Mouse (Mus musculus): ENCODE data around the gene Apeh. TPM values are rescaled to one million over a fixed set of nuclear protein-coding genes. Genes with fewer than 3 reads are reported as not detected.

Apeh gene
- total RNA-seq, 2 experiments from 2014 or later = 42.2 to 45.1 TPM

DNA sequence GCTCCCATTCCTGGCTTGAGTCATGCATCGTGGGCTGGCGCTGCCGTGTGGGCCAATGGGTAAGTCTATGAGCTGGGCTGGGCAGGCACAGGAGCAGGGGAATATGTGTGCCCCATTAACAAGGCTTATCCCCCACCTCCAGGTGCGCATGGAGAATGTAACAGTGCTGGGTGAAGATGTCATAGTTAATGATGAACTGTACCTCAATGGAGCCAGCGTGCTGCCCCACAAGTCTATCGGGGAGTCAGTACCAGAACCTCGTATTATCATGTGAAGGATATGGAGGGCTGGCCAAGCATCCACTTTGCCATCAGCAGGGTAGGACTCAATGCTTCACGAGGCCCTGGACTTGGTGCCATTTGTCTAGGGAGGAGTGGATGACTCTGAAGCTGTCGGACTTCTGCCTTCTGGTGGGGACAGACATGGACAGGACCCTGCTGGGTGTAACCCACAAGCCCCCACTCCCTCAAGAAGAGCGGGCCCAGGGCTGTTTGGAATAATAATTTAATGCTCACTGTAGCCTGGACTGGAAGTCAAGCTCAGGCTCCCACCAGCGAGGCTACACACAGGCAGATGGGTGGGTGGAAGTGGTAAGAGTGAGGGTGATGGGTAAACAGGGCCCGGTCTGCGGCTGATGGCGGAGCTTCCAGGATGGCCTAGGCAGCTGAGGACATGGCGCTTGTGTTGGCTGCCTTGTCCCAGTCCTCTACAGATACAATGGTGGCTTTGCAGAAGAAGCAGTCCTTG is 43.0 kb downstream of the Apeh start:
- DNase-seq = no peak

GRCm38 (mm10) chr9:108049561-108050251 is 44.7 kb downstream of the Apeh start:
- DNase-seq = no peak

- DNase-seq = peak; percentile 97
Measured at GRCm38 (mm10) chr9:108049016-108049455, 45.4 kb downstream of the Apeh start, which contains the start of gene Gmppb. Gmppb (plus strand) TSS chr9:108049242.

DNA sequence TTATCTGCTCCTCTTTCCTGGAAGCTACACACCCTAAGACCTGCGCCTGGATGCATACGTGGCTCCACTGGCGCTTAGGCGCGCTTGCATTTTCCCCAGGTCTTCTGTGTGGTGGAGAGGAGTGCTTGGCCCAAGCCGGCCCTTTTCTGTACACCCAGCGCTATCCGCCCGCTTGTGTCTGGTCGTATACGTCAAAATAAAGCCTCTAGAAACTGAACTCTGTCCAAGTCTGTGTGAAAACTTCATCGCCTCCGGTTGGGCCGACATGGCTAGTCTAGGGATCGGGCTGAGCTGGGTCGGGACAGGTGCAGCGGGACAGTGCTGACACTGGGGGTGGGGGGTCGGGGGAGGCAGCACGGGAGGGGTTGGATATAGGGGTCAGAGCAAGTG is 45.8 kb downstream of the Apeh start:
- no peak for DNase-seq

DNA sequence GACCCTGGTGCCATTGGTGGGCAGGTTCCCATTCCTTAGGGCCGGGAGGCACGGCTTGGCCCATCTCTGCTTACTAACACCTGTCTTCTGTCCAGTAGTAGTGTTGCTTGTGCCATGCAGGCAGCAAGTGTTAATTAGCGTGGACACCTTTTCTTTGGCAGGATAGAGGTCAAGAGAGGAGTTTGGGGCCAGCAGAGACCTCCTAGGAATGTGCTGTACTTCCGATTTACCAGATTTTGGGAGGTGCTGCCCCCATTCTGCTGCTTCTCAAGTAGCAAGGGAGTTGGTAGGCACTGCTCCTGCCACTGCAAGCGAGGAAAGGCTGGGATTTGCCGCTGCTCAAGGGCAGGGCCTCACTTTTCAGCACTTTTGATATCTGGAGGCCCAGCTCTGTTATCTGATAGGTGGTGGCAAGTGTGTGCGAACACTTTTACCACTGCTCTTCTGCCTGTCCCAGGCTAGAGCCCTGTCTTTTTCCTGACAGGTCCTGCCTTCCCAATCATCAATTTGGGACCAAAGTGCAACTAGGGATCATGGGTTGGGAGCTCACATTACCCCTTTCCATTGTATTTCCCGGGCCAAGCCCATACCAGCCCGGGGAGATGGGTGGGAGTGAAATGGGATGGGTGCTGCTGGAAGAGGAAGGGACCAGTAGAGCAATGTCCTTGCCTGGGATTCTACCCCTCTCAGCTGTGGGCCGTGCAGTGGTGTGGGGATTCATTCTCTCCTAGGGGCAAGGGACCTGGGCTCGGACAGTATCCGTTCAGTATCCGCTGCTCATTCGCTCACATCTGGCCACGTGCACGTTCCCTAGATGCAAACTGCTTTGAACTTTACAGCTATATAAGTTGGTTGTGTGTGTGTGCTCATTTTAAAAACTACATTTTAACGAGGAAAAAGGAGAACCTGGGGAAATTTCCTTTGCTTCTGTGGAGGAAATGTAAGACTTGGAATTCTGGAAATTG is 46.5 kb downstream of the Apeh start:
- DNase-seq = no peak

- DNase-seq = no peak
Measured at GRCm38 (mm10) chr9:108046582-108046981, 47.8 kb downstream of the Apeh start.

GRCm38 (mm10) chr9:108044751-108045492 is 49.5 kb downstream of the Apeh start:
- DNase-seq = no peak

Small RNA genes within 50 kb of the gene (microRNA-seq; reads per million reads assigned to microRNA genes)
- 0 reads per million in 2 experiments for gene Gm47303
- gene Mir7088 = 0 reads per million in 2 experiments

Other genes starting within 250 kb of the Apeh start
- 10 to 100 TPM; 40.3 to 40.6 TPM for gene Rbm6, start 221.4 kb downstream of the Apeh start, total RNA-seq (2021)
- gene Mon1a, start 206.5 kb downstream of the Apeh start, total RNA-seq (2021) = 1 to 10 TPM; 6.1 TPM
- gene Mst1r, start 187.7 kb downstream of the Apeh start, total RNA-seq (2021) = 1 to 10 TPM; 2.9 to 3.1 TPM
- gene Actl11, start 166.1 kb downstream of the Apeh start, total RNA-seq (2021) = not detected
- gene Camkv, start 158.9 kb downstream of the Apeh start, total RNA-seq (2021) = not detected
- 10 to 100 TPM in 1 of 2 experiments, 1 to 10 TPM in 1; 7.4 to 10.5 TPM for gene Traip, start 144.5 kb downstream of the Apeh start, total RNA-seq (2021)
- 10 to 100 TPM; 13.6 to 13.9 TPM for gene Uba7, start 119.1 kb downstream of the Apeh start, total RNA-seq (2021)
- 1 to 10 TPM in 1 of 2 experiments, under 1 TPM in 1; 0.72 to 1.2 TPM for gene Gm20661, start 111.5 kb downstream of the Apeh start, total RNA-seq (2021)
- gene Inka1, start 108.7 kb downstream of the Apeh start, total RNA-seq (2021) = 10 to 100 TPM; 24.8 to 27.7 TPM
- 1 to 10 TPM; 1.4 to 2.1 TPM for gene Cdhr4, start 102.1 kb downstream of the Apeh start, total RNA-seq (2021)
- gene Gm20662, start 98.3 kb downstream of the Apeh start, total RNA-seq (2021) = 1 to 10 TPM in 1 of 2 experiments, under 1 TPM in 1; 0.17 to 1.6 TPM
- gene Ip6k1, start 92.1 kb downstream of the Apeh start, total RNA-seq (2021) = 10 to 100 TPM; 48.3 to 55.4 TPM
- gene Gmppb, start 45.4 kb downstream of the Apeh start, total RNA-seq (2021) = 10 to 100 TPM; 14.2 to 17.1 TPM
- gene Amigo3, start 41.4 kb downstream of the Apeh start, total RNA-seq (2021) = 1 to 10 TPM; 2.3 to 2.6 TPM
- not detected for gene Mst1, start 14.2 kb downstream of the Apeh start, total RNA-seq (2021)
- 10 to 100 TPM; 62.6 to 63.4 TPM for gene Rnf123, start 11.3 kb downstream of the Apeh start, total RNA-seq (2021)
- gene Bsn, start 95.8 kb upstream of the Apeh start, total RNA-seq (2021) = under 1 TPM; 0.07 to 0.11 TPM
- gene Dag1, start 169.4 kb upstream of the Apeh start, total RNA-seq (2021) = 100 to 1,000 TPM; 307 to 326 TPM
- 10 to 100 TPM; 19.3 to 21.2 TPM for gene Nicn1, start 195.8 kb upstream of the Apeh start, total RNA-seq (2021)
- gene Amt, start 202.2 kb upstream of the Apeh start, total RNA-seq (2021) = 1 to 10 TPM; 3.6 to 6.0 TPM
- gene Rhoa, start 211.5 kb upstream of the Apeh start, total RNA-seq (2021) = 100 to 1,000 TPM; 341 to 348 TPM
- gene Tcta, start 211.6 kb upstream of the Apeh start, total RNA-seq (2021) = 10 to 100 TPM; 15.9 to 19.1 TPM
- gene Gpx1, start 244.3 kb upstream of the Apeh start, total RNA-seq (2021) = 100 to 1,000 TPM; 159 to 185 TPM

All from heart, postnatal 4 days (tissue).